ENCODE assay signal across 8 mouse cellular contexts in the genomic region with DNA sequence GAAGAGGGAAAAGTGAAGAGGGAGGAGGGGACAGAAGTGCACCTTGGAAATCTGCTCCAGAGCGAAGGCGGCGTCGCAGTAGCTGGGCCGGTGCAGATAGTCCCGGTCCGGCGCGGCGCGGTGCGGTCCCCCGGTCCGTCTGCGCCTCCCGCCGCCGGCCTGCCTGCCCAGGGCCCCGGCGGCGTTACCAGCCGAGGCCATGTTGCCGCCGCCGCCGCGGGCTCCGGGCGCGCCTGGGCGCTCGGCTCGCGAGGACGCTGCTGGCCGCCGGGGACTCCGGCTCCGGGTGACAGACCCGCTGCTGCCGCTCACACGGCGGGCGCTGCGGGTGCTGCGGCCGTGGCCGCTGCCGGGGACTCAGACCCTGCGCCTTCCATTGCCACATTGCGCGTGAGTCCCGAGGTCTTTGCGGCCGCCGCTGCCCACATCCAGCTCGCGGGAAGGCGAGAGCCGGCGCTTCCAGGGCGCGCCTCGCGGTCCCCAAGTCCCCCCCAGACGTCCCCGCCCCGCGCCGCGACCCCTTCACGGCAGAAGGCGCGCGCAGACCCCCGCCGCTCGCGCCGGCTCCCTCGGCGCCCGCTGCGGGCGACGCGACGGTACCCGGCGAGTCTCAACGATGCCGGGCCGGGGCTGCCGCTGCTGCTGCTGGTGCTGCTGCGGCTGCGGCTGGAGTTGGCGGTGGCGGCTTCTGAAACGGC. TPM values are rescaled to one million over a fixed set of nuclear protein-coding genes. Genes with fewer than 3 reads are reported as not detected.
A peak's percentile ranks its signal among the peaks of the same experiment; 100 is the strongest.
DNase-seq lines count a peak whose midpoint lies in the region; ATAC-seq and TF ChIP-seq lines count a peak whose summit lies in the region.

No protein-coding gene starts in this region.

- no peak for ATAC-seq in CD4-positive, CD25-positive, alpha-beta regulatory T cell, adult 4 months
- ATAC-seq in megakaryocyte, adult 5-6 weeks (ENCODE audit: poor library complexity, severe bottlenecking) = no peak
- ATAC-seq in intestine, postnatal 0 days = no peak
- ATAC-seq in midbrain, embryonic 12.5 days (ENCODE audit: low FRiP score, low read depth) = no peak

- peak overlapping the region; percentile 92 for H3K9ac ChIP-seq in intestine, postnatal 0 days (ENCODE audit: low read depth, low read length)
- peak overlapping the region; percentile 99 for H3K9ac ChIP-seq in midbrain, embryonic 12.5 days (replicated peaks)

- peak overlapping the region; percentile 99 for H3K4me3 ChIP-seq in megakaryocyte, embryonic 14.5 days (replicated peaks)
- H3K4me3 ChIP-seq in forebrain, embryonic 10.5 days = peak overlapping the region; percentile 98
- H3K4me3 ChIP-seq in intestine, postnatal 0 days (ENCODE audit: low read depth, low read length) = peak overlapping the region; percentile 86
- H3K4me3 ChIP-seq in midbrain, embryonic 12.5 days = peak overlapping the region; percentile 98

- H3K27ac ChIP-seq in forebrain, embryonic 10.5 days = peak overlapping the region; percentile 99
- H3K27ac ChIP-seq in intestine, postnatal 0 days (ENCODE audit: low read depth, low read length) = peak overlapping the region; percentile 94
- peak overlapping the region; percentile 99 for H3K27ac ChIP-seq in midbrain, embryonic 12.5 days (replicated peaks)

- H3K27me3 ChIP-seq in megakaryocyte, embryonic 14.5 days (replicated peaks) = peaks cover 18% of the 10 kb centered on the region
- peaks cover 42% of the 10 kb centered on the region for H3K27me3 ChIP-seq in forebrain, embryonic 10.5 days (ENCODE audit: poor library complexity, severe bottlenecking)
- 0 out of 2 replicates have a peak, but pooled peaks cover 2% of the 10 kb centered on the region for H3K27me3 ChIP-seq in intestine, postnatal 0 days (replicated peaks; ENCODE audit: control insufficient read depth, insufficient read depth, low read length)
- peaks cover 23% of the 10 kb centered on the region for H3K27me3 ChIP-seq in midbrain, embryonic 12.5 days

- DNase-seq in CD4-positive, CD25-positive, alpha-beta regulatory T cell, adult 2 months (ENCODE audit: low read depth, low spot score) = peak; percentile 54
- peak; percentile 66 for DNase-seq in forebrain, embryonic 10.5 days (ENCODE audit: extremely low spot score, low spot score)
- DNase-seq in thymus, adult 18-20 months = peak; percentile 26 to 35

- H3K9me3 ChIP-seq in megakaryocyte, embryonic 14.5 days = no peaks in the 10 kb centered on the region
- no peaks in the 10 kb centered on the region for H3K9me3 ChIP-seq in forebrain, embryonic 10.5 days
- H3K9me3 ChIP-seq in intestine, postnatal 0 days (ENCODE audit: control insufficient read depth) = no peaks in the 10 kb centered on the region
- no peaks in the 10 kb centered on the region for H3K9me3 ChIP-seq in midbrain, embryonic 12.5 days

- H3K4me2 ChIP-seq in intestine, postnatal 0 days (replicated peaks; ENCODE audit: low read depth) = peak overlapping the region; percentile 97
- H3K4me2 ChIP-seq in midbrain, embryonic 12.5 days (replicated peaks) = peak overlapping the region; percentile 86

- peaks cover 9% of the 10 kb centered on the region for H3K36me3 ChIP-seq in megakaryocyte, embryonic 14.5 days (replicated peaks; ENCODE audit: low read length)
- H3K36me3 ChIP-seq in forebrain, embryonic 10.5 days (replicated peaks) = peaks cover 24% of the 10 kb centered on the region
- H3K36me3 ChIP-seq in intestine, postnatal 0 days (ENCODE audit: control insufficient read depth, insufficient read depth) = no peaks in the 10 kb centered on the region; the same call in 1 of the 2 replicates
- H3K36me3 ChIP-seq in midbrain, embryonic 12.5 days = no peaks in the 10 kb centered on the region

- H3K4me1 ChIP-seq in megakaryocyte, embryonic 14.5 days = peaks cover 40% of the 10 kb centered on the region
- peaks cover 86% of the 10 kb centered on the region for H3K4me1 ChIP-seq in forebrain, embryonic 10.5 days
- 0 out of 2 replicates have a peak, but pooled peaks cover 8% of the 10 kb centered on the region for H3K4me1 ChIP-seq in intestine, postnatal 0 days (replicated peaks; ENCODE audit: control insufficient read depth, insufficient read depth, low read length)
- H3K4me1 ChIP-seq in midbrain, embryonic 12.5 days = peaks cover 52% of the 10 kb centered on the region

- WGBS in forebrain, embryonic 10.5 days = under 1% methylated on average over 98 of the region's 99 CpGs
- under 1% methylated on average over 92 of the region's 99 CpGs for WGBS in intestine, postnatal 0 days
- under 1% methylated on average over 83 of the region's 99 CpGs for WGBS in midbrain, embryonic 12.5 days

- no peak for TF ChIP-seq CTCF in intestine, postnatal 0 days (IDR thresholded peaks at IDR 0.05; ENCODE audit: low read depth)

RNA-seq across cellular contexts. Expression of gene Ptch1, which starts 7.9 kb away (rescaled TPM):
- polyA plus RNA-seq in CD4-positive, CD25-positive, alpha-beta regulatory T cell, adult 4 months (2017; shearing (Covaris generic)) = 10 to 100 TPM; 13.6 to 15.9 TPM
- polyA plus RNA-seq in megakaryocyte, embryonic 14.5 days (2012; ENCODE audit: insufficient read depth, low replicate concordance) = 0.65 and 2.7 TPM in 2 replicates
- total RNA-seq in megakaryocyte, adult 5-6 weeks (2015) = 3.1 and 3.6 TPM in 2 replicates
- total RNA-seq in megakaryocyte, adult 5-6 weeks (2017) = 2.3 and 2.5 TPM in 2 replicates
- 21.0 and 23.6 TPM in 2 replicates for polyA plus RNA-seq in forebrain, embryonic 10.5 days (2016; fragmentation: Nextera tagmentation; extraction: Ambion mirVana)
- 11.0 and 11.9 TPM in 2 replicates for polyA plus RNA-seq in intestine, postnatal 0 days (2015; fragmentation: Nextera tagmentation; extraction: Ambion mirVana)
- polyA plus RNA-seq in midbrain, embryonic 12.5 days (2016; fragmentation: Nextera tagmentation; extraction: Ambion mirVana) = 18.6 and 24.5 TPM in 2 replicates
